Mouse (Mus musculus) small intestine, adult 2 months (tissue): ENCODE measurements around the gene Sgpl1.

Experiments used
- CTCF ChIP-seq: fragments of 200-500 bp; IDR thresholded peaks from 2 replicates; pipeline ENCODE4 v1.5.1; 2012; ENCODE audit warnings: low read depth, mild to moderate bottlenecking, control low read depth, inconsistent platforms, low read length, moderate library complexity, mixed read lengths; ENCODE audit not compliant: insufficient replicate concordance, insufficient read length; ENCODE audit errors: extremely low read depth
- POLR2A ChIP-seq: fragments of 200-500 bp; IDR thresholded peaks from 2 replicates; pipeline ENCODE4 v1.6.1; 2012; ENCODE audit warnings: low read depth, mild to moderate bottlenecking, control low read depth, inconsistent platforms, low read length, moderate library complexity

GRCm38 (mm10) chr10:61176221-61176790 lies 28.8 kb upstream of the Sgpl1 start:
- TF ChIP-seq CTCF, result no peak
- TF ChIP-seq POLR2A, result no peak
